8 mouse cellular contexts compared by ENCODE assay signal in the genomic region with DNA sequence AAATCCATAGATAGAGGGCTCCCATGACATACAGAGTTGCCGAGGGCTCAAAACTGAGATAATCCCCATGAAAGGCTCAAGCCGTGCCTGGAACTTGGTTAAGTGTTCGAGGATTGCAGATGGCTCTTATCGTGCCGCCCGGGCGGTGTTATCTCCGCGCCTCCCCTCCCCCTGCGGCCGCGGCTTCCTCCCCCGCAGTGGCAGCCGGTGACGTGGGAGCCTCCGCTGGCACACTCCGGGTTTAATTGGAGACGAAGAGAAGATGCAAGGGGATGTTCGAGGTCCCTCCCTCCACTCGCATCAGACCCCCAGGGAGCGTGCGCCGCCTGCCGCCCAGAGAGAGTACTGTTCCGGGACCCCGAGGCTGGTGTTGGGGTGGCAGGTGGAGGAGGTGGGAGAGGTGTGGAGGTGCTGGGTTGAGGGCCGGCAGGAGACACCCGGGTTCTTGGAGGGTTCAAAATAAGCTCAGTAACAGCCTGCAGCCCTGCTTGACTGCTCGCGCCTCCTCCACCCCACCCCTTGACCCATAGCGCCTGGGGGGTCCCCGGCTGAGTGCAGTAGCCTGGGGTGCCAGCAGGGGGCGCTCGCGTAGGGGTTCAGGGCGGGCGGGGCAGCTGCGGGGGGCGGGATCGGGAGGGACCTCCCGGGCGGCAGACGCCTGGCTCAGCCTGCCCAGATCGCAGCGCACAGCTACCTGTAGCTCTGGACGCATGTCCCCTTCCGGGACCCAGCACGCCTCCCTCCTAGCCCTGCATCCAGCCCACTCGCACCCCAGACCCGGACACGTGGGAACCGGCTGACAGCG. TPM values are rescaled to one million over a fixed set of nuclear protein-coding genes. Genes with fewer than 3 reads are reported as not detected.
DNase-seq lines count a peak whose midpoint lies in the region; ATAC-seq and TF ChIP-seq lines count a peak whose summit lies in the region.

Gene Rasal1, plus strand, starts transcription at position 244 of the 805 bp plus-strand sequence.

- TF ChIP-seq EP300 in liver, postnatal 0 days (IDR thresholded peaks at IDR 0.05; ENCODE audit: low read depth) = no peak

- peak; percentile 56; the same call in 1 of the 2 replicates for ATAC-seq in embryonic facial prominence, embryonic 11.5 days (replicated peaks; ENCODE audit: insufficient number of reproducible peaks, low FRiP score, low TSS enrichment, low read depth)
- peak; percentile 72 for ATAC-seq in liver, postnatal 0 days
- ATAC-seq in neural tube, embryonic 12.5 days (ENCODE audit: low FRiP score, low read depth) = peak; percentile 33

- peaks cover 23% of the 10 kb centered on the region for H3K27me3 ChIP-seq in embryonic facial prominence, embryonic 11.5 days (ENCODE audit: control insufficient read depth, insufficient read depth, low read length)
- H3K27me3 ChIP-seq in liver, postnatal 0 days (ENCODE audit: insufficient read depth, low read length) = peaks cover 27% of the 10 kb centered on the region
- H3K27me3 ChIP-seq in neural tube, embryonic 12.5 days (replicated peaks) = peaks cover 65% of the 10 kb centered on the region
- no peaks in the 10 kb centered on the region for H3K27me3 ChIP-seq in testis, adult 2 months (ENCODE audit: control insufficient read depth, insufficient read depth, low read length)

- H3K4me3 ChIP-seq in embryonic facial prominence, embryonic 11.5 days (ENCODE audit: low read depth, low read length) = peak within 1 kb of the TSS; percentile 21; the same call in 1 of the 2 replicates
- peak within 1 kb of the TSS; percentile 37 for H3K4me3 ChIP-seq in liver, postnatal 0 days (ENCODE audit: low read depth, low read length)
- H3K4me3 ChIP-seq in neural tube, embryonic 12.5 days = 0 out of 2 replicates have a peak within 1 kb of the TSS, but pooled peaks have one; percentile 11
- H3K4me3 ChIP-seq in testis, adult 2 months (ENCODE audit: control insufficient read depth, low read depth, low read length) = peak within 1 kb of the TSS; percentile 62

- peaks cover 6% of the 10 kb centered on the region for H3K4me1 ChIP-seq in embryonic facial prominence, embryonic 11.5 days (ENCODE audit: control insufficient read depth, insufficient read depth, low read length)
- peaks cover 19% of the 10 kb centered on the region for H3K4me1 ChIP-seq in liver, postnatal 0 days (ENCODE audit: insufficient read depth)
- H3K4me1 ChIP-seq in neural tube, embryonic 12.5 days = peaks cover 8% of the 10 kb centered on the region; the same call in 1 of the 2 replicates
- H3K4me1 ChIP-seq in testis, adult 2 months (ENCODE audit: control insufficient read depth, insufficient read depth, low read length) = peaks cover 4% of the 10 kb centered on the region

- H3K36me3 ChIP-seq in embryonic facial prominence, embryonic 11.5 days (replicated peaks; ENCODE audit: control insufficient read depth, insufficient read depth, low read depth, low read length) = no peaks in the 10 kb centered on the region
- H3K36me3 ChIP-seq in liver, postnatal 0 days (replicated peaks; ENCODE audit: insufficient read depth, low read length) = no peaks in the 10 kb centered on the region
- H3K36me3 ChIP-seq in neural tube, embryonic 12.5 days = no peaks in the 10 kb centered on the region
- no peaks in the 10 kb centered on the region for H3K36me3 ChIP-seq in testis, adult 2 months (ENCODE audit: control insufficient read depth, insufficient read depth, low read length)

- 2% methylated on average over 49 of the region's 53 CpGs for WGBS in embryonic facial prominence, embryonic 11.5 days
- WGBS in liver, postnatal 0 days (ENCODE audit: insufficient replicate concordance) = under 1% methylated on average over 47 of the region's 53 CpGs
- under 1% methylated on average over 53 of the region's 53 CpGs for WGBS in neural tube, embryonic 12.5 days

- peak; percentile 63 for TF ChIP-seq CTCF in liver, postnatal 0 days (IDR thresholded peaks at IDR 0.05; ENCODE audit: low read depth)
- peak; percentile 40; the same call in 1 of the 2 replicates for TF ChIP-seq CTCF in testis, adult 2 months (IDR thresholded peaks at IDR 0.05; ENCODE audit: control insufficient read depth, insufficient read depth, insufficient replicate concordance, low read depth, low read length)

- no peak within 1 kb of the TSS for H3K27ac ChIP-seq in embryonic facial prominence, embryonic 11.5 days (replicated peaks; ENCODE audit: low read depth, low read length)
- no peak within 1 kb of the TSS for H3K27ac ChIP-seq in liver, postnatal 0 days (ENCODE audit: low read depth)
- no peak within 1 kb of the TSS for H3K27ac ChIP-seq in neural tube, embryonic 12.5 days
- H3K27ac ChIP-seq in testis, adult 2 months (ENCODE audit: control insufficient read depth, insufficient read depth, low read depth, low read length) = no peak within 1 kb of the TSS

- DNase-seq in CD8-positive naive resting alpha-beta T cell, adult 2 months (ENCODE audit: low read depth in 2 of 2, low spot score in 2 of 2) = peak; percentile 89 to 92
- peak; percentile 82 for DNase-seq in adrenal gland, postnatal 10 days
- peak; percentile 26 for DNase-seq in embryonic facial prominence, embryonic 11.5 days (ENCODE audit: low spot score)
- peak; percentile 44 to 51 for DNase-seq in heart, postnatal 10 days
- peak; percentile 84 for DNase-seq in layer of hippocampus, adult 18-20 months (ENCODE audit: low spot score in 2 of 2)
- peak; percentile 73 for DNase-seq in liver, postnatal 0 days

- H3K4me2 ChIP-seq in embryonic facial prominence, embryonic 11.5 days (ENCODE audit: low read depth, low read length) = peak within 1 kb of the TSS; percentile 32
- peak within 1 kb of the TSS; percentile 66 for H3K4me2 ChIP-seq in liver, postnatal 0 days (ENCODE audit: low read depth, low read length)
- H3K4me2 ChIP-seq in neural tube, embryonic 12.5 days (replicated peaks) = peak within 1 kb of the TSS; percentile 48

- TF ChIP-seq POLR2A in testis, adult 2 months (IDR thresholded peaks at IDR 0.05; ENCODE audit: control insufficient read depth, low read depth, low read length) = no peak

- H3K9ac ChIP-seq in embryonic facial prominence, embryonic 11.5 days (replicated peaks; ENCODE audit: low read length) = no peak within 1 kb of the TSS; the same call in 1 of the 2 replicates
- peak within 1 kb of the TSS; percentile 19 for H3K9ac ChIP-seq in liver, postnatal 0 days (replicated peaks)
- no peak within 1 kb of the TSS for H3K9ac ChIP-seq in neural tube, embryonic 12.5 days

- no peaks in the 10 kb centered on the region for H3K9me3 ChIP-seq in embryonic facial prominence, embryonic 11.5 days (replicated peaks; ENCODE audit: control insufficient read depth, low read length)
- H3K9me3 ChIP-seq in liver, postnatal 0 days (ENCODE audit: low read length) = no peaks in the 10 kb centered on the region
- H3K9me3 ChIP-seq in neural tube, embryonic 12.5 days = no peaks in the 10 kb centered on the region

- intact Hi-C loops in heart, postnatal 10 days (cut with DNase I) = no loop called here

RNA-seq across cellular contexts. Expression of gene Rasal1, which starts in this region (rescaled TPM):
- total RNA-seq in adrenal gland, postnatal 10 days (2021) = 1 to 10 TPM; 6.9 to 8.9 TPM
- 0.34 TPM in 1 of 2 replicates, not detected in the other for polyA plus RNA-seq in embryonic facial prominence, embryonic 11.5 days (2014; fragmentation: Nextera tagmentation; extraction: Ambion mirVana)
- total RNA-seq in heart, postnatal 10 days (2021) = under 1 TPM; 0.15 to 0.31 TPM
- total RNA-seq in layer of hippocampus, adult 18-20 months (2021) = 10 to 100 TPM; 92.7 to 97.3 TPM
- 0.20 and 0.36 TPM in 2 replicates for polyA plus RNA-seq in liver, postnatal 0 days (2015; fragmentation: Nextera tagmentation; extraction: Ambion mirVana)
- 0.15 and 0.33 TPM in 2 replicates for polyA plus RNA-seq in neural tube, embryonic 12.5 days (2016; fragmentation: Nextera tagmentation; extraction: Ambion mirVana)
- 20.0 and 20.9 TPM in 2 replicates for polyA plus RNA-seq in testis, adult 2 months (2012; rRNA removed)

Comparison
In these comparisons a context has a peak if more than half of its experiments do, and no peak if none do; other contexts are left out.
1. RNA of gene Rasal1 (total RNA-seq): 92.7 to 97.3 TPM in layer of hippocampus, adult 18-20 months; 6.9 to 8.9 TPM in adrenal gland, postnatal 10 days and 0.15 to 0.31 TPM in heart, postnatal 10 days; every median in the first group is over 4 times any median in the second.
2. RNA of gene Rasal1 (polyA plus RNA-seq): 20.0 to 20.9 TPM in testis, adult 2 months; 0.34 TPM in embryonic facial prominence, embryonic 11.5 days, 0.20 to 0.36 TPM in liver, postnatal 0 days and 0.15 to 0.33 TPM in neural tube, embryonic 12.5 days; every median in the first group is over 10 times any median in the second.
3. Peak in DNase-seq, ATAC-seq, H3K4me3 ChIP-seq and H3K4me2 ChIP-seq in embryonic facial prominence, embryonic 11.5 days; RNA of the gene not detected or under 1 TPM.
4. Peak in DNase-seq in heart, postnatal 10 days; RNA of the gene not detected or under 1 TPM.
5. Peak in DNase-seq, ATAC-seq, H3K4me3 ChIP-seq, H3K9ac ChIP-seq and H3K4me2 ChIP-seq in liver, postnatal 0 days; RNA of the gene not detected or under 1 TPM.
6. Peak in ATAC-seq, H3K4me3 ChIP-seq and H3K4me2 ChIP-seq in neural tube, embryonic 12.5 days; RNA of the gene not detected or under 1 TPM.
7. DNase-seq: peak in every context shown above with its lines; median percentile 90 in CD8-positive naive resting alpha-beta T cell, adult 2 months; 84 in layer of hippocampus, adult 18-20 months; 82 in adrenal gland, postnatal 10 days; 73 in liver, postnatal 0 days; 48 in heart, postnatal 10 days; 26 in embryonic facial prominence, embryonic 11.5 days.
8. H3K4me3 ChIP-seq: peak in every context shown above with its lines; median percentile 62 in testis, adult 2 months; 37 in liver, postnatal 0 days; 21 in embryonic facial prominence, embryonic 11.5 days; 11 in neural tube, embryonic 12.5 days.
9. Peak in every context shown above with its lines, with median percentiles within 50 percentile points of each other: ATAC-seq and H3K4me2 ChIP-seq.